In the genomic region with DNA sequence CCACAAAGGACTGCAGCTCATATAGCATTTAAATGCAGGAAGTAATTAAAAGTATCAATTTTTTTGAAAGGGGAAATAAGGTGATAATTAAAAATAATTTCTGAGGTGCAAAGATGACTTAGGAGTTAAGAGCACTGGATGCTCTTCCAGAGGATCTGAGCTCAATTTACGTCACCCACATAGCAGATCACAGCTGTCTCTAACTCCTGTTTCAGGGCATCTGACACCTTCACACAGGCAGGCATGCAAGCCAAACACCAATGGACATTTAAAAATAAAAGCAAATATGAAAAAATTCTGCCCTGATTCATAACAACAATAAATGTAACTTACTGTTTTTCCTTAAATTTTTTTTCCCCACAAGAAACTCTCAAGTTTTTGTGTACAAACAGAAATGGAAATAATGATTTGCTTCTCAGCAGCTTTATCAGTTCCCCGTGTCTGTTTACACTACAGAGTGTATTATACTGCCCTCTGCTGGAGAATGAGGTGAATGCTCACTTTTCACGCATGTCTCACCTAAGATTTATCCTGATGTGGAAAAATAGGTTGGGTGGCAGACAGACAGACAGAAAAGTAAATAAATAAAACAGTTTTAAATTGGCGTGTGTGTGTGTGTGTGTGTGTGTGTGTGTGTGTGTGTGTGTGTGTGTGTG, we compare ENCODE assay signal across 11 mouse cellular contexts. TPM values are rescaled to one million over a fixed set of nuclear protein-coding genes. Genes with fewer than 3 reads are reported as not detected.
DNase-seq lines count a peak whose midpoint lies in the region; ATAC-seq and TF ChIP-seq lines count a peak whose summit lies in the region.
"Had no signal": no experiment of that assay in that cellular context is flagged by ENCODE, and none has a peak within 500 bp of the region (broad histone marks: within the 10 kb centered on the region; RNA-seq: fewer than 3 reads in every experiment).

No protein-coding gene starts in this region.

- no peaks in the 10 kb centered on the region for H3K27me3 ChIP-seq in CH12.LX (replicated peaks)
- no peaks in the 10 kb centered on the region for H3K27me3 ChIP-seq in embryonic facial prominence, embryonic 11.5 days (ENCODE audit: control insufficient read depth, insufficient read depth, low read length)
- H3K27me3 ChIP-seq in midbrain, postnatal 0 days (ENCODE audit: insufficient read depth, low read length): no peaks in the 10 kb centered on the region
- H3K27me3 ChIP-seq: embryonic facial prominence, embryonic 13.5 days; limb, embryonic 13.5 days had no signal

- TF ChIP-seq CTCF in CH12.LX (conservative IDR thresholded peaks at IDR 0.05 in 1 of 2, IDR thresholded peaks at IDR 0.05 in 1 of 2; ENCODE audit: low read depth in 2 of 2, low read length in 2 of 2): peak in 1 of 2 experiments; percentile 35; a peak in 2 of 4 replicates
- peak; percentile 90 for TF ChIP-seq CTCF in midbrain, postnatal 0 days (IDR thresholded peaks at IDR 0.05)

- no peak for TF ChIP-seq EP300 in CH12.LX (IDR thresholded peaks at IDR 0.05; ENCODE audit: low read length)

- H3K4me2 ChIP-seq in CH12.LX (ENCODE audit: insufficient read depth, low read depth, poor library complexity, severe bottlenecking): no peak overlapping the region
- no peak overlapping the region for H3K4me2 ChIP-seq in embryonic facial prominence, embryonic 11.5 days (ENCODE audit: low read depth, low read length)
- no peak overlapping the region for H3K4me2 ChIP-seq in midbrain, postnatal 0 days (ENCODE audit: low read depth, low read length, poor library complexity, severe bottlenecking)
- H3K4me2 ChIP-seq: embryonic facial prominence, embryonic 13.5 days; limb, embryonic 13.5 days had no signal

- no peak overlapping the region for H3K9ac ChIP-seq in CH12.LX (ENCODE audit: insufficient read depth, low read depth)
- no peak overlapping the region for H3K9ac ChIP-seq in embryonic facial prominence, embryonic 11.5 days (replicated peaks; ENCODE audit: low read length)
- no peak overlapping the region for H3K9ac ChIP-seq in midbrain, postnatal 0 days (replicated peaks; ENCODE audit: low read length, poor library complexity, severe bottlenecking)
- H3K9ac ChIP-seq: embryonic facial prominence, embryonic 13.5 days; limb, embryonic 13.5 days had no signal

- no peaks in the 10 kb centered on the region for H3K4me1 ChIP-seq in CH12.LX (ENCODE audit: control insufficient read depth in 1 of 2, insufficient read depth in 2 of 2)
- H3K4me1 ChIP-seq in embryonic facial prominence, embryonic 11.5 days (ENCODE audit: control insufficient read depth, insufficient read depth, low read length): no peaks in the 10 kb centered on the region
- H3K4me1 ChIP-seq in midbrain, postnatal 0 days (ENCODE audit: insufficient read depth, low read length): no peaks in the 10 kb centered on the region
- H3K4me1 ChIP-seq: embryonic facial prominence, embryonic 13.5 days; limb, embryonic 13.5 days had no signal

- TF ChIP-seq POLR2A in CH12.LX (IDR thresholded peaks at IDR 0.05; ENCODE audit: low read depth, low read length): no peak

- peak; percentile 14 to 20 for DNase-seq in kidney, adult 8-10 months
- no peak for DNase-seq in kidney, adult 11 months
- peak; percentile 0 for DNase-seq in CH12.LX (ENCODE audit: extremely low read depth)
- peak; percentile 57 for DNase-seq in R1 (ENCODE audit: low read depth, low spot score)
- DNase-seq in embryonic facial prominence, embryonic 11.5 days (ENCODE audit: low spot score): peak; percentile 86
- peak; percentile 83 for DNase-seq in midbrain, postnatal 0 days (ENCODE audit: low spot score)
- no peak for DNase-seq in heart, adult 9 months (ENCODE audit: low spot score in 2 of 2)
- DNase-seq in gastrocnemius, postnatal 36 days: no peak

- in situ Hi-C loops in CH12.LX (cut with MboI; ENCODE audit: low pct_ligation_motif_present, low pct_unique_long_range_greater_than_20kb, low sequenced_read_pairs): no loop called here

- ATAC-seq in embryonic facial prominence, embryonic 11.5 days (replicated peaks; ENCODE audit: insufficient number of reproducible peaks, low FRiP score, low TSS enrichment, low read depth): no peak
- 0 out of 2 replicates have a peak, but pooled peaks have one; percentile 47 for ATAC-seq in midbrain, postnatal 0 days (ENCODE audit: low FRiP score)

- no peaks in the 10 kb centered on the region for H3K36me3 ChIP-seq in CH12.LX (replicated peaks in 1 of 2; ENCODE audit: control insufficient read depth in 1 of 2, insufficient read depth in 1 of 2, low read length in 1 of 2)
- no peaks in the 10 kb centered on the region for H3K36me3 ChIP-seq in embryonic facial prominence, embryonic 11.5 days (replicated peaks; ENCODE audit: control insufficient read depth, insufficient read depth, low read depth, low read length)
- no peaks in the 10 kb centered on the region for H3K36me3 ChIP-seq in midbrain, postnatal 0 days (ENCODE audit: insufficient read depth, low read length)
- H3K36me3 ChIP-seq: embryonic facial prominence, embryonic 13.5 days; limb, embryonic 13.5 days had no signal

- WGBS in embryonic facial prominence, embryonic 11.5 days: 6% methylated on average over 4 of the region's 4 CpGs
- WGBS in midbrain, postnatal 0 days: 8% methylated on average over 4 of the region's 4 CpGs

- TF ChIP-seq RAD21 in CH12.LX (IDR thresholded peaks at IDR 0.05; ENCODE audit: low read depth, low read length): no peak; the same call in none of the 2 replicates

- H3K79me2 ChIP-seq in CH12.LX (replicated peaks; ENCODE audit: control insufficient read depth, extremely low read depth, insufficient read depth, poor library complexity, severe bottlenecking): no peaks in the 10 kb centered on the region

- H3K27ac ChIP-seq in CH12.LX (ENCODE audit: insufficient read depth, low read depth): no peak overlapping the region
- no peak overlapping the region for H3K27ac ChIP-seq in embryonic facial prominence, embryonic 11.5 days (replicated peaks; ENCODE audit: low read depth, low read length)
- no peak overlapping the region for H3K27ac ChIP-seq in midbrain, postnatal 0 days (ENCODE audit: low read depth, low read length)
- H3K27ac ChIP-seq: embryonic facial prominence, embryonic 13.5 days; limb, embryonic 13.5 days had no signal

- dilution Hi-C loops in CH12.LX (cut with MboI; ENCODE audit: extremely low pct_ligation_motif_present, extremely low pct_unique_long_range_greater_than_20kb, low sequenced_read_pairs): no loop called here

- intact Hi-C loops in gastrocnemius, postnatal 36 days (cut with DNase I): no loop called here

- peaks cover 33% of the 10 kb centered on the region for H3K9me3 ChIP-seq in CH12.LX (replicated peaks; ENCODE audit: low read length)
- H3K9me3 ChIP-seq in embryonic facial prominence, embryonic 11.5 days (replicated peaks; ENCODE audit: control insufficient read depth, low read length): no peaks in the 10 kb centered on the region
- no peaks in the 10 kb centered on the region for H3K9me3 ChIP-seq in midbrain, postnatal 0 days (ENCODE audit: low read length)
- H3K9me3 ChIP-seq: embryonic facial prominence, embryonic 13.5 days; limb, embryonic 13.5 days had no signal

- no peak overlapping the region for H3K4me3 ChIP-seq in CH12.LX (replicated peaks in 1 of 3; ENCODE audit: low read depth in 2 of 3, low read length in 2 of 3, poor library complexity in 1 of 3)
- H3K4me3 ChIP-seq in embryonic facial prominence, embryonic 11.5 days (ENCODE audit: low read depth, low read length): no peak overlapping the region
- no peak overlapping the region for H3K4me3 ChIP-seq in midbrain, postnatal 0 days (ENCODE audit: low read depth, low read length)
- H3K4me3 ChIP-seq: embryonic facial prominence, embryonic 13.5 days; limb, embryonic 13.5 days had no signal

TF ChIP-seq in CH12.LX, 34 proteins besides CTCF, POLR2A, EP300 and RAD21:
- TF ChIP-seq NELFE (IDR thresholded peaks at IDR 0.05; ENCODE audit: low read depth, low read length) (no peak), USF1 (IDR thresholded peaks at IDR 0.05; ENCODE audit: low read depth, low read length) (no peak), SIN3A (IDR thresholded peaks at IDR 0.05; ENCODE audit: low read length) (no peak), ZKSCAN1 (IDR thresholded peaks at IDR 0.05; ENCODE audit: borderline replicate concordance, low read depth, low read length) (no peak), KAT2A (IDR thresholded peaks at IDR 0.05; ENCODE audit: insufficient replicate concordance, low read length) (no peak), ELF1 (IDR thresholded peaks at IDR 0.05; ENCODE audit: low read depth, low read length) (no peak), BHLHE40 (IDR thresholded peaks at IDR 0.05; ENCODE audit: low read depth, low read length) (no peak), TBP (conservative IDR thresholded peaks at IDR 0.05; ENCODE audit: low read depth, low read length) (no peak), RCOR1 (conservative IDR thresholded peaks at IDR 0.05; ENCODE audit: low read depth, low read length) (no peak), TCF12 (IDR thresholded peaks at IDR 0.05; ENCODE audit: low read depth, low read length) (no peak), ZC3H11A (IDR thresholded peaks at IDR 0.05; ENCODE audit: low read depth, low read length) (no peak), GABPA (IDR thresholded peaks at IDR 0.05; ENCODE audit: insufficient replicate concordance, low read depth, low read length) (no peak), HCFC1 (IDR thresholded peaks at IDR 0.05; ENCODE audit: low read depth, low read length) (no peak), UBTF (IDR thresholded peaks at IDR 0.05; ENCODE audit: low read depth, low read length) (no peak), MXI1 (IDR thresholded peaks at IDR 0.05; ENCODE audit: low read depth, low read length) (no peak)

RNA-seq across cellular contexts. Expression of a gene that starts 29.8 kb away (rescaled TPM):
- total RNA-seq in CH12.LX (2012; rRNA removed) (not detected in 2 replicates), CH12.LX (2014; rRNA removed) (not detected in 2 replicates)
- polyA plus RNA-seq in CH12.LX (2012; ENCODE audit: insufficient read length, low read depth): not detected in 2 replicates
- 22.9 and 29.1 TPM in 2 replicates for polyA plus RNA-seq in embryonic facial prominence, embryonic 11.5 days (2014; fragmentation: Nextera tagmentation; extraction: Ambion mirVana)
- total RNA-seq in midbrain, postnatal 0 days (2014; rRNA removed): 86.4 and 104 TPM in 2 replicates
- 172 and 180 TPM in 2 replicates for polyA plus RNA-seq in midbrain, postnatal 0 days (2015; fragmentation: Nextera tagmentation; extraction: Ambion mirVana)
- not detected for total RNA-seq in gastrocnemius, postnatal 36 days (2021)
- polyA plus RNA-seq: testis, adult 2 months had no signal

Comparison
In these comparisons a context has a peak if more than half of its experiments do, and no peak if none do; other contexts are left out.
1. DNase-seq: peak in kidney, adult 8-10 months (2 of 2), CH12.LX (single experiment), R1 (single experiment), embryonic facial prominence, embryonic 11.5 days (single experiment) and midbrain, postnatal 0 days (single experiment); none in kidney, adult 11 months (single experiment), heart, adult 9 months (0 of 2) and gastrocnemius, postnatal 36 days (0 of 2).
2. RNA of a gene that starts 29.8 kb away (total RNA-seq): 86.4 to 104 TPM in midbrain, postnatal 0 days; not detected in gastrocnemius, postnatal 36 days and not detected in CH12.LX; every median in the first group is over 10 times any median in the second.